Mouse (Mus musculus) midbrain, embryonic 14.5 days (tissue): ENCODE data around the gene Nanos1. TPM values are rescaled to one million over a fixed set of nuclear protein-coding genes. Genes with fewer than 3 reads are reported as not detected.

ENCODE experiments used
- ATAC-seq: fragments of 200-750 bp; cut with Nextera tagmentation; 2 replicates; pipeline ENCODE4 v1.8.0; 2017; ENCODE audit warnings: moderate number of reproducible peaks, moderate library complexity; ENCODE audit not compliant: low FRiP score, low TSS enrichment
- DNase-seq: peaks from one replicate; pipeline ENCODE4 v3.0.0-alpha.2; 2015
- H3K27ac ChIP-seq: fragments of 300-500 bp; sonication (generic); replicated peaks from 2 replicates; pipeline ENCODE4 v1.5.1; 2014; ENCODE audit warnings: mild to moderate bottlenecking, low read depth, low read length, moderate library complexity
- H3K27me3 ChIP-seq: fragments of 300-500 bp; sonication (generic); 2 replicates; pipeline ENCODE4 v1.6.1; 2014; ENCODE audit warnings: low read length, control low read depth, mixed read lengths; ENCODE audit not compliant: control insufficient read depth, insufficient read depth
- H3K36me3 ChIP-seq: fragments of 300-500 bp; sonication (generic); 2 replicates; pipeline ENCODE4 v1.6.1; 2014; ENCODE audit warnings: low read length, control low read depth; ENCODE audit not compliant: control insufficient read depth, insufficient read depth
- H3K4me1 ChIP-seq: fragments of 300-500 bp; sonication (generic); 2 replicates; pipeline ENCODE4 v1.6.1; 2014; ENCODE audit warnings: mild to moderate bottlenecking, antibody characterized with exemption, low read length, control low read depth; ENCODE audit not compliant: control insufficient read depth, insufficient read depth
- H3K4me2 ChIP-seq: fragments of 300-500 bp; sonication (generic); 2 replicates; pipeline ENCODE4 v1.6.1; 2014; ENCODE audit warnings: mild to moderate bottlenecking, low read length, moderate library complexity
- H3K4me3 ChIP-seq: fragments of 300-500 bp; sonication (generic); replicated peaks from 2 replicates; pipeline ENCODE4 v1.5.1; 2014; ENCODE audit warnings: low read depth, low read length
- H3K9ac ChIP-seq: fragments of 300-500 bp; sonication (generic); replicated peaks from 2 replicates; pipeline ENCODE4 v1.6.1; 2014; ENCODE audit warnings: mild to moderate bottlenecking, low read length, moderate library complexity
- H3K9me3 ChIP-seq: fragments of 300-500 bp; sonication (generic); 2 replicates; pipeline ENCODE4 v1.6.1; 2016; ENCODE audit warnings: low read length, control low read depth, mixed read lengths; ENCODE audit not compliant: control insufficient read depth
- WGBS: fragments of 180-500 bp; shearing (Covaris S2); extraction: QIAGEN DNeasy Blood & Tissue Kit; methylation state at CpG from one replicate; pipeline ENCODE4 v1.1.7; 2014; 5-methylcytosine and 5-hydroxymethylcytosine counted together
- polyA plus RNA-seq: library from polyadenylated mRNA; unstranded; fragments of >200 nt; fragmentation: Nextera tagmentation; extraction: Ambion mirVana; gene quantifications from 2 replicates; pipeline ENCODE4 v1.2.1, GENCODE M21; 2014

Gene Nanos1
- polyA plus RNA-seq, 1 experiment from 2014 or later = 30.5 TPM

DNA sequence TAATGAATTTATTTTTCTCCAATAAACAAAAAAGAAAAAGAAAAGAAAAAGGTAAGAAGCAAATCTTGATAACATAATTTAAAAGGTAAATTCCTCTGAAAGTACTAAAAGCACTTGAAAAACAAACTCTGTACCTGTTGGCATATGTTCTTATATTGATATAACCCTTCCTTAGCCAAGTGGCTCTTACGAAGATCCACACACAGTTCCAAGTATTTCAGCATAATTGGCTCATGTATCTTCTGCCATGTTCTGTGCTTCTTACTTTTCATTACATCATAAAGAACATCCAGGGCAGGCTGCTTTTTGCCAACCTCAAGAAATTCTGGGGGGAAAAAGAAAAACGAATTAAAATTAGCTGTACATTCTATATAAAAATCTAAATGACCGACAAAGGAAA is 26.2 kb downstream of the Nanos1 start:
- WGBS = 93% methylated on average over 3 of the region's 3 CpGs
- peaks cover 33% of the 10 kb centered on the region for H3K36me3 ChIP-seq
- H3K4me2 ChIP-seq = no peak overlapping the region
- no peak overlapping the region for H3K9ac ChIP-seq
- peaks cover 3% of the 10 kb centered on the region; the same call in 1 of the 2 replicates for H3K4me1 ChIP-seq
- ATAC-seq = no peak
- no peak overlapping the region for H3K4me3 ChIP-seq
- no peaks in the 10 kb centered on the region for H3K27me3 ChIP-seq
- DNase-seq = no peak
- no peaks in the 10 kb centered on the region for H3K9me3 ChIP-seq
- no peak overlapping the region for H3K27ac ChIP-seq

DNA sequence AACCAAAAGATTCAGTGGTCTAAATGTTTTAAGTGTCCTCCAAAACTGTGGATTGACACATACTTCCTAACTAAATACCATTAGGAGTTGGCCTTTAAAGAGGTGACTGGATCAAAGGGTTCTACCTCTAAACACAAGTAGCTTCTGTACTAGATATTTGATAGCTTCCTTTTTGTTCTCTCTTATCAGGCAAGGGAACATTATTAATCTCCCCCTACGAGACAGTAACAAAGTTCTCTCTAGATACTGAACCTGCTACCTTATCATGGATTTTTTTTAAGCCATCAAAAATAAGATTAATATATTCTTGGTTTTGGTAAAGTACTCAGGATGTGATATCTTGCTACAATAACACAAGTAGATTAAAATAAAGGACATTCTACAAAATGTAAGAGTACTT is 28.9 kb downstream of the Nanos1 start:
- Histone ChIP-seq H3K27me3 (no peaks in the 10 kb centered on the region), H3K4me3 (no peak overlapping the region), H3K4me1 (peaks cover 20% of the 10 kb centered on the region), H3K9ac (no peak overlapping the region), H3K9me3 (no peaks in the 10 kb centered on the region), H3K4me2 (no peak overlapping the region), H3K36me3 (peaks cover 14% of the 10 kb centered on the region), H3K27ac (no peak overlapping the region)
- ATAC-seq = no peak
- DNase-seq = no peak
- WGBS = 85% methylated on average over 1 of the region's 1 CpGs

DNA sequence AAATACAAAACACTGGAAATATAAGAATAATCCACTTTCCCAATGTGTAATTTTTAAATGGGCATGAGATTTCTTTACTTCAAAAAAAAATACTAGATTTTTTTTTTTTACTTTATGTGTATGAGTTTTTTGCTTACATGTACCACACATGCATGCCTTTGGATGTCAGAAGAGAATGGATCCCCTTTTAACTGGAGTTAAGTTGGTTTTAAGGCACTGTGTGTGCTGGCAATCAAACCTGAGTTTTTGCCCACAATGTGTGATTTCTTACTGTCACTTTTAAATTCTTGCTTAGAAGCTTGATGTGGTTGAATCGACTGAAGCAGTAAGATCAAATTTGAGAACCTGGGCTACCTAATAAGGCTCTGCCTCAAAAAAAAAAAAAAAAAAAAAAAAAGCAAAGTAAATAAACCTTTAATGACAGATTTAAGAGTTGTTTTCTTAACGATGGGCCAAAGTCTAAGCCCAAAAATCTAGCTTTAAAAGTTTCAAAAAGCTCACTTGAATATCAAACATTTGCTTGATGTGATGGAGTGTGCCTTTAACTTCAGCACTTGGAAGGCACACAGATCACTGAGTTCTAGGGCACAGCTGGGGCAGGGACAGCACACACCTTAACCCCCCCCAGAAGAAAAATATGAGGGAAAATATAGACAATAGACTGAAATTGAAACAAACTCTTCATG is 31.8 kb downstream of the Nanos1 start:
- 79% methylated on average over 2 of the region's 2 CpGs for WGBS
- Histone ChIP-seq H3K9ac (no peak overlapping the region), H3K4me1 (peaks cover 20% of the 10 kb centered on the region), H3K9me3 (no peaks in the 10 kb centered on the region), H3K36me3 (no peaks in the 10 kb centered on the region), H3K27ac (no peak overlapping the region), H3K4me2 (peak overlapping the region; percentile 69; the same call in 1 of the 2 replicates), H3K27me3 (no peaks in the 10 kb centered on the region), H3K4me3 (no peak overlapping the region)
- ATAC-seq (no peak), DNase-seq (no peak)

DNA sequence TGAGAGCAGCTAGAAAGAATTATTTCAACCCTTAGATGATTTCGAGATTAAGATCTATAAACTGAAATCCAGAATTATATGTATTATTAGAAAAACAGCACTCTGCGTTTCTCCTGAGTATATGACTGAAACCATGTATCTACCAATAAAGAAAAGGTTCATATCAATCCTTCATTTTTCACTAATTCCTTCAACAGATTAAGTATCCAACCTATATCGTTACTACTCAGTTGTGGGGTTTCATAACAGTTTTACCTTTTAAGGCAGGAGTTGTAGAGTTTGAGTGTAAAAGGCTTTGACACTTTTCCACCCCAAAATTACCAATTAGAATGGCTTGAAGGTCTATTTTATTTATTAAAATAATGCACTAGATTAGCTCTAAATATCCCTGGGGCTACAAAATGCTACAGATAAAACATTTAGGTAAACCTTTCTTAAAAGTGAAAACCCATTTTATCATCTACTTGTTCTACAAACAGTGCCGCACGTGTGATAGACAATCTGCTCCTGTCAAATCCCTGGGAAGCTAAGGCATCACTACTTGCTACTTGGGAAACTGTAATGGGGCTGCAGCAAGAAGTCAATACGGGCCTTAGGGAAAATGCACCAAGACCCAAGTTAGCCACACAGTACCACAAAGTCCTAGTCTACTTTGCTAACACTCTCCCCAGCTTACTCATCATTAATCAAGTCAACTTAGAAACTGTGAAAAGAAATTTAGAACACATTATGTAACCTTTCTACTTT is 32.6 kb downstream of the Nanos1 start:
- no peaks in the 10 kb centered on the region for H3K36me3 ChIP-seq
- no peak overlapping the region for H3K27ac ChIP-seq
- peaks cover 20% of the 10 kb centered on the region for H3K4me1 ChIP-seq
- H3K9ac ChIP-seq = no peak overlapping the region; the same call in 1 of the 2 replicates
- no peaks in the 10 kb centered on the region for H3K27me3 ChIP-seq
- no peaks in the 10 kb centered on the region for H3K9me3 ChIP-seq
- 46% methylated on average over 6 of the region's 6 CpGs for WGBS
- ATAC-seq (no peak), DNase-seq (no peak)
- H3K4me2 ChIP-seq = peak overlapping the region; percentile 69
- peak overlapping the region; percentile 99 for H3K4me3 ChIP-seq

DNA sequence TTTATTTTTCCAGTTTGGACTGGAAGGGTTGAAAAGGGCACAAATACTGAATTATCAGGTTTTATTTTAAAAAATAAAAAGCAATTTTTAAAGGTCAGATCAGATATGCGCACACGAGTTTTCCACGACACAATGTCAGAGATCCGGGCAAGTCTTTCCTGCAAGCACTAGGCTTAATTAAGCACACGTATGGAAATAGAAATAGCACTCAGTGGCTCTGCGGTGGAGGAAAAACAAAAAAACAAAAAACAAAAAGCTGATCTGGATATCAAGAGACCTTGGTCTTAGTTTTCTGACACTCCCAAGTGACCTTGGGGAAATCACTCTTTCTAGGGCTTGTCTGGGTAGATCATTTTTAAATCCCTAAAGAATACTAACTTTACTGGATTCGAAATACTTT is 33.7 kb downstream of the Nanos1 start:
- DNase-seq = no peak
- H3K9ac ChIP-seq = peak overlapping the region; percentile 99
- peak overlapping the region; percentile 94 for H3K27ac ChIP-seq
- peak overlapping the region; percentile 69 for H3K4me2 ChIP-seq
- peaks cover 20% of the 10 kb centered on the region for H3K4me1 ChIP-seq
- H3K4me3 ChIP-seq = peak overlapping the region; percentile 99
- H3K27me3 ChIP-seq = no peaks in the 10 kb centered on the region
- WGBS = 2% methylated on average over 7 of the region's 7 CpGs
- ATAC-seq = no peak
- H3K36me3 ChIP-seq = no peaks in the 10 kb centered on the region
- no peaks in the 10 kb centered on the region for H3K9me3 ChIP-seq

DNA sequence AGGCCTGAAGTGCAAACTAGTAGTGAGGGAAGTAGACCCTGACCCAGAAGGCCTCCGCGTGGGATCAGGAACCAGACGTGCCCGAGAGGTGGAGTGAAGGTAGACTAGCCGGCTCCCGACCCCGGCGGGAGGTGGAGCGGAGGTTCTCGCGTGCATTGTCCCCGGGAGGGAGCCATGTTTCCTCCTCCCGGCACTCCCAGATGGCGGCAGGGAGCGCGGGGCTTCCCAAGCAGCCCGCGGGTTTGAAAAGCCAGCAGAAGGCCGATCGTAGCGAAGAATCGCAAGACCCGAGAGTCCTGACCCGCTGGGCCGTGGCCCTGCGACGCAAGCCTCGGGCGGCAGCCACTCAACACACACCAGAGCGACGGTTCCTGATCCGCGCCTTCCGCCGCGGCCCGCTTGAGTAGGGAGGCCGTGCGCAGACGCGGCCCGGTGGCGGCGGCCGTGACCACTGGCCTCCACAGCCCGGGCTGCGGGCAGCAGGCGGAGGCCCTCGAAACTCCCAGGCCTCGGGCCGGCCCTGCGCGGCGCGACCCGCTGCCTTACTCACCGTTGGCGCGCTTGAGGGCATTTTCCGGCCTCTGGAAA is 34.2 kb downstream of the Nanos1 start:
- Histone ChIP-seq H3K9ac (peak overlapping the region; percentile 99), H3K27me3 (no peaks in the 10 kb centered on the region), H3K9me3 (no peaks in the 10 kb centered on the region), H3K36me3 (no peaks in the 10 kb centered on the region), H3K4me3 (peak overlapping the region; percentile 99), H3K4me2 (peak overlapping the region; percentile 69), H3K4me1 (peaks cover 20% of the 10 kb centered on the region), H3K27ac (peak overlapping the region; percentile 94)
- under 1% methylated on average over 59 of the region's 60 CpGs for WGBS
- peak; percentile 68 for DNase-seq
- ATAC-seq = peak; percentile 78

DNA sequence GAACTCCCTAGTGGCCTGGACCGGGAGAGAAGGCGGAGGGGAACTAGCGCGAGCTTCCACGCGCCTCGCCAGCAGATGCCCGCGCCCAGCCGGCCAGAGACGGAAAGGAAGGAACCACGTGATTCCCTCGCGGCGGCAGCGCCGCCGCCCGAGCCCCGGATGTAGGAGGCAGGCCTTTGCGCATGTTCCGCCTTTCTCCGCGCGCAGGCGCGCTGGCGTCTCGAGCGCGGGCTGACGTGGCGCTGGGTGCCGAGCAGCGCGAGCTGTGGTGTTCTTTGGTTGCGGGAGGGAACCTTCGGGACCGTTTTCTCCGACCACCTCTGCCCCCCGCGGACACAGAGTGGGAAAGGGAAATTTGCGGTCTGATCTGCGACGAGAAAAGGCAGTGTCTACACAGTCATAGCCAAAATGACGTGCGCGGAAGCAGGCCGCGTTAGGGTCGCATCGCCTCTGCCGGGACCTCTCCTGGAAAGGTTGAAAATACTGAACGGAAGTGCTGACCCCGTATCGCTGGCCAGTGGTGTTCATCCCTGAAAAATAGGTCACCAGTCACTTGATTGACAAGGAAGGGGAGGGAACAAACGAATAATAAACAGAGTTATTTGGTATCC is 34.9 kb downstream of the Nanos1 start, which contains the start of gene Eif3a:
Gene Eif3a, minus strand, starts transcription at position 108 of the 611 bp plus-strand sequence.
- no peaks in the 10 kb centered on the region for H3K9me3 ChIP-seq
- no peaks in the 10 kb centered on the region for H3K36me3 ChIP-seq
- peak within 1 kb of the TSS; percentile 99 for H3K9ac ChIP-seq
- peaks cover 20% of the 10 kb centered on the region for H3K4me1 ChIP-seq
- H3K27ac ChIP-seq = peak within 1 kb of the TSS; percentile 94
- H3K4me3 ChIP-seq = peak within 1 kb of the TSS; percentile 99
- ATAC-seq (peak; percentile 96), DNase-seq (peak; percentile 98)
- H3K27me3 ChIP-seq = no peaks in the 10 kb centered on the region
- WGBS = under 1% methylated on average over 57 of the region's 57 CpGs
- H3K4me2 ChIP-seq = peak within 1 kb of the TSS; percentile 69

DNA sequence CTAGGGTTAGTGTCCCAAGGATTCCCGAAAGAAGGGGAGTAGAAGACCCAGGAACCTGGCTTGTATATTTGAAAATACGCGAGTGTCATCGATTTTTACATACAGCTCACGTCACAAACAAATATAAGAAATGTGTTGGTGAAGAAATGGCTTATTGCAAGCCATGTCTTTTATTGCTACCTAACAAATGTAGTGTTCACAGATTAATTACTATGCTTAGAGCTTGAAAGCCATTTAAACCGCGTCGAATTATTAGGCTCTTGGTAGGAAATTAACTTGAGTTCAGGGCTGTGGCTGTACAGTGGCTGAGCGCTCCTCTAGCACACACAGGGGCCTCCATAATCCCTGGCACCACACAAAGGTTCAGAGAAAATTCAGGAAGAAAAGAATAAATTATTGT is 35.4 kb downstream of the Nanos1 start:
- no peaks in the 10 kb centered on the region for H3K36me3 ChIP-seq
- H3K27ac ChIP-seq = peak overlapping the region; percentile 94
- ATAC-seq = no peak
- no peak for DNase-seq
- H3K27me3 ChIP-seq = no peaks in the 10 kb centered on the region
- H3K9ac ChIP-seq = peak overlapping the region; percentile 99
- peak overlapping the region; percentile 99 for H3K4me3 ChIP-seq
- H3K4me1 ChIP-seq = peaks cover 20% of the 10 kb centered on the region
- H3K4me2 ChIP-seq = peak overlapping the region; percentile 69
- no peaks in the 10 kb centered on the region for H3K9me3 ChIP-seq
- WGBS = 14% methylated on average over 9 of the region's 9 CpGs
